Comparison of ENCODE assay signal across 18 mouse cellular contexts in genomic region chr10:99385854-99386253, GRCm38 (mm10).
DNase-seq lines count a peak whose midpoint lies in the region; ATAC-seq and TF ChIP-seq lines count a peak whose summit lies in the region.
"Had no signal": no experiment of that assay in that cellular context is flagged by ENCODE, and none has a peak within 500 bp of the region (broad histone marks: within the 10 kb centered on the region; RNA-seq: fewer than 3 reads in every experiment).

No protein-coding gene starts in this region.

- no peaks in the 10 kb centered on the region for H3K27me3 ChIP-seq in heart, embryonic 11.5 days (ENCODE audit: control insufficient read depth, insufficient read depth, low read length)
- H3K27me3 ChIP-seq in cerebellum, adult 2 months (ENCODE audit: control insufficient read depth, insufficient read depth, low read length): no peaks in the 10 kb centered on the region
- H3K27me3 ChIP-seq: heart, embryonic 15.5 days; midbrain, embryonic 12.5 days; Patski had no signal

- DNase-seq in heart, adult 11 months: peak; percentile 81
- peak; percentile 8 to 12 for DNase-seq in thymus, postnatal 10 days (ENCODE audit: low spot score in 2 of 2)
- no peak for DNase-seq in cerebellum, postnatal 4 days (ENCODE audit: low spot score in 2 of 2)
- no peak for DNase-seq in cerebellum, adult 2 months
- DNase-seq in gastrocnemius, postnatal 14 days: no peak
- DNase-seq: cerebellum, postnatal 14 days; right cerebral cortex, adult 18-20 months had no signal

- intact Hi-C loops in gastrocnemius, postnatal 14 days (cut with DNase I; ENCODE audit: low total_unique reads): no loop called here

- WGBS in heart, embryonic 11.5 days (ENCODE audit: insufficient replicate concordance): 70% methylated on average over 6 of the region's 6 CpGs
- WGBS in cerebellum, adult 2 months: 93% methylated on average over 6 of the region's 6 CpGs

- H3K36me3 ChIP-seq in heart, embryonic 11.5 days (ENCODE audit: control insufficient read depth, insufficient read depth, low read length): no peaks in the 10 kb centered on the region
- H3K36me3 ChIP-seq: heart, embryonic 15.5 days; midbrain, embryonic 12.5 days had no signal

- no peak for TF ChIP-seq CTCF in cerebellum, adult 2 months (IDR thresholded peaks at IDR 0.05; ENCODE audit: borderline replicate concordance, insufficient read depth, low read depth, low read length)

- no peak overlapping the region for H3K4me3 ChIP-seq in heart, embryonic 11.5 days (ENCODE audit: low read depth, low read length)
- no peak overlapping the region for H3K4me3 ChIP-seq in cerebellum, adult 2 months (replicated peaks; ENCODE audit: insufficient read depth, low read depth, low read length)
- H3K4me3 ChIP-seq: erythroblast, embryonic 14.5 days; heart, embryonic 15.5 days; midbrain, embryonic 12.5 days; myocyte had no signal

- peaks cover 7% of the 10 kb centered on the region for H3K4me1 ChIP-seq in heart, embryonic 11.5 days (ENCODE audit: control insufficient read depth, insufficient read depth, low read length)
- H3K4me1 ChIP-seq in cerebellum, adult 2 months (ENCODE audit: control insufficient read depth, insufficient read depth, low read length): no peaks in the 10 kb centered on the region
- H3K4me1 ChIP-seq: midbrain, embryonic 12.5 days had no signal

- H3K9me3 ChIP-seq in heart, embryonic 11.5 days (replicated peaks; ENCODE audit: control insufficient read depth, low read length): no peaks in the 10 kb centered on the region
- H3K9me3 ChIP-seq: heart, embryonic 15.5 days; midbrain, embryonic 12.5 days had no signal

- TF ChIP-seq POLR2A in cerebellum, adult 2 months (IDR thresholded peaks at IDR 0.05; ENCODE audit: borderline replicate concordance, insufficient read depth, low read length): no peak

- H3K27ac ChIP-seq in heart, embryonic 11.5 days (ENCODE audit: low read depth, low read length): no peak overlapping the region
- H3K27ac ChIP-seq in cerebellum, adult 2 months (ENCODE audit: insufficient read depth, low read length): no peak overlapping the region
- H3K27ac ChIP-seq: heart, embryonic 15.5 days; kidney, postnatal 0 days; midbrain, embryonic 12.5 days had no signal

- H3K9ac ChIP-seq in heart, embryonic 11.5 days (ENCODE audit: low read depth, low read length): no peak overlapping the region
- H3K9ac ChIP-seq: heart, embryonic 15.5 days; midbrain, embryonic 12.5 days had no signal

- no peak overlapping the region for H3K4me2 ChIP-seq in heart, embryonic 11.5 days
- H3K4me2 ChIP-seq: heart, embryonic 15.5 days; midbrain, embryonic 12.5 days had no signal

- ATAC-seq in heart, embryonic 11.5 days (replicated peaks; ENCODE audit: insufficient number of reproducible peaks, low FRiP score, low TSS enrichment): no peak
- peak; percentile 98 for ATAC-seq in activated CD4-positive, CD25-positive, alpha-beta regulatory T cell, adult 4 months
- peak; percentile 67 for ATAC-seq in megakaryocyte, adult 5-6 weeks (ENCODE audit: poor library complexity, severe bottlenecking)
- ATAC-seq: forebrain, embryonic 14.5 days; intestine, embryonic 16.5 days; Patski had no signal

Comparison
In these comparisons a context has a peak if more than half of its experiments do, and no peak if none do; other contexts are left out.
1. DNase-seq: peak in heart, adult 11 months (single experiment) and thymus, postnatal 10 days (2 of 2); none in cerebellum, postnatal 4 days (0 of 2), cerebellum, adult 2 months (0 of 2) and gastrocnemius, postnatal 14 days (single experiment).